Mouse (Mus musculus) C2C12 (cell line): Measurements from ENCODE around the gene Celf2.

Experiments used
- CEBPB ChIP-seq: IDR thresholded peaks from one replicate; pipeline ENCODE4 v1.6.1; 2011; ENCODE audit warnings: low read depth, mild to moderate bottlenecking, control low read depth, moderate library complexity
- CTCF ChIP-seq: IDR thresholded peaks from one replicate; pipeline ENCODE4 v1.5.1; 2011; ENCODE audit not compliant: control insufficient read depth, insufficient read depth, insufficient read length
- FOSL1 ChIP-seq: IDR thresholded peaks from one replicate; pipeline ENCODE4 v1.8.0; 2011; ENCODE audit warnings: mild to moderate bottlenecking, low read length; ENCODE audit not compliant: poor library complexity, insufficient read depth, severe bottlenecking
- MYOD1 ChIP-seq: IDR thresholded peaks from one replicate; pipeline ENCODE4 v1.6.1; 2011; ENCODE audit warnings: low read depth; ENCODE audit not compliant: control insufficient read depth, insufficient read length
- USF1 ChIP-seq: IDR thresholded peaks from one replicate; pipeline ENCODE4 v1.6.1; 2011; ENCODE audit warnings: low read depth, mild to moderate bottlenecking, control low read depth, moderate library complexity

DNA sequence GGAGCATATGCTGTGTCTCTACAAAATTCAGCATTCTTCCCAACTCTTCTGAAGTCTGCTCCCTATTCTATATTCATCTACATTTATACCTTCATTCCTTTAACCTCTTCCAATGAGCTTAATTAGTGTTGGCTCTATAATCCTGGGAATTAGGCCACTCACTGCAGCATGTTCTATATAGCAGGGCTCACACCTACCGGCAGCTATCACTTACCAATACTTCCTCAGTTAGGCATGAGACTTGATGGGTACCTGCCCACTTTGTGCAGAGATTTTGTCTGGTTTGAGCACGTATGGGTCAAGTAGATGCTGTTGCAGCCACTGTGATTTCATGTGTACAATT lies 198.6 kb downstream of the Celf2 start:
- TF ChIP-seq CTCF (no peak), MYOD1 (no peak), USF1 (no peak), CEBPB (no peak), FOSL1 (no peak)
